Mouse (Mus musculus): ENCODE measurements around the gene Sumo3.

Gene Sumo3

DNA sequence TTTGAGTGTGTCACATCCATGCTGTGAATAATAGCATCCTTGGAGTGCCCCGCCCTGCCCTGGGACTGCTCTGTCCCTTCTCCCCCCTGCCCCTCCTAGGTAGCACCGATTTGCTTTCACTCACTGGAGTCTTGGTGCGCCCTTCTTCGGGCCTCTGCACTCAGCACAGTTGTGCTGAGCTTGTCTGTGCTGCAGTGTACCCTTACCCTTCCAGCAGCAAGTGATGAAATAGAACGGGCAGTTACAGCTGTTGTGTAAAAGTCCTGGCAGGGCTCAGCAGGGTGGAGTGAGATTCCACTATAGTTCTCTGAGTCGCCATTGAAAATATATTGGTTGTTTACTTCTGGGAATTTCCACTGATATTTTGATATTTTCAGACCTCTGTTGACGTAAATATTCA is 20.1 kb downstream of the Sumo3 start:
- no peak for DNase-seq (ENCODE audit: low spot score in 2 of 2)

DNA sequence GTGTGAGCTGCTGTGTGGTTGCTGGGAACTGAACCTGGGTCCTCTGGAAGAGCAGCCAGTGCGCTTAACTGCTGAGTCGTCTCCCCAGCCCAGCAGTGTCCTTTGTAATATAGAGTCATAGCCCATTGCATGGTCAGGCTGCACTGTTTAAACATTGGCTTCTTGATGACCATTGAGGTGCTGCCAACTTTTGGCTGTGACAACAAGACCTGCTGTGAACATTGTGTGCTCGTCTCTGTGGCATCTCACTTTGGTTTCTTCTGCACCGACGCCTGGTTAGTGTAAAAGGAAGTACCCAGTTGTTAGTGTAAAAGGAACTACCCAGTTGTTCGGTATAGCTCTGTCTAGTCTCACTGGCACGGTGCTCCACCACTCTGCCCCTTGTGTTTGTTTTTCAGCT is 20.7 kb downstream of the Sumo3 start:
- DNase-seq (ENCODE audit: low spot score in 2 of 2): no peak

DNA sequence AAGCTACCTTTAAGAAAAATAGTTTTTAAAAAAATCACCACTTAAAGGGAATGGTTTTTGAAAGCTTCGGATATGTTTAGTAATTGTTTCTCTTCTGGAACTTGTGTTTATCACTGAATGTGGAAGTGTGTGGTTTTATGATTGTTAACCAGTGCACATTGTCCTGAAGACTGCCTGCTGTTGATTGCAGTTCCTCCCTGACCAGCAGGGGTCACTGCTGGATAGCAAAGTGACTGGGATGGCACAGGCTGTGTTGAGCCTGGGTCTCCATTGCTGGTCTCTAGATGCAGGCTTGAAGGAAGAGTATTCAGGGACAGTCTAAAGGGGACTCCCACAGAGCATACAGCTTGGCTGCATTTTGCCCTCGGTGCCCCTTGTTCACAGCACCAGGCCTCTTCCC is 21.6 kb downstream of the Sumo3 start:
- peak; percentile 75 to 83 for DNase-seq (ENCODE audit: low spot score in 2 of 2)

DNA sequence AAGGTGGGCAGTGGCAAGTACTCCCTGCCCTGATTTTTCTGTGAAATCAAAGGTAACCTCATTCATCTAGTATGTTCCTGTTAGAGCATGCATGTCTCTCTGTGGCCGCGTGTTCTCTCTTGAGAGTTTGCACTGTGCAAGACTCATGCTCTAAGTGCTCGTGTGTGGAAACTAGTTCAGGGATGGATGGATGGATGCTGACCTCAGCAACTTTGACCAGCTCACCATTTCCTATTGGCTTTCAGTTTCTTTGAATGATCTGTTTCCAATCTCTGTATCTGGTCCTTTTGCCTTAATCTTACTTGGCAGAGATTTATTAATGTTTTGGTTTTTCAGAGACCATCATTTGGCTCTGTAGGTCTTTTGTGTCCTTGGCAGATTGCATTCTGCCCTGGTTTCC is 23.3 kb downstream of the Sumo3 start:
- no peak for DNase-seq (ENCODE audit: low spot score in 2 of 2)

DNA sequence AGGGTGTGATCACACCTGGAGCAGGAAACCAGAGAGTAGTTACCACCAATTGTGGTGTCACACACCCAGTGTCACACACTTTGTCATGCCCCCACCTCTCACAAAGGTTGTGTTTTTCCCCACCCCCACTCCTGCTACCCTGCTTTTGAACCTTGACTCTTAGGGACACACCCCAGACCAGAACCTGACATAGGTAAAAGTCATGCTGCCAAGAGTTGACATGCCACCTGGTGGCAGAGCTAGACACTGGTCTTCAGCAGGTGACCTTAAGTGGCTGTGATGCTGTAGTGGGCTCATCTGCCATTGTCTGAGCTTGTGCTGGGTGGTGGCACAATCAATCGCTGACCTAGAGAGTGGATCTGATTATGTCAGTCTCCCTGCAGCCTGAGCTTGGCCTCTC is 24.1 kb downstream of the Sumo3 start:
- no peak for DNase-seq (ENCODE audit: low spot score in 2 of 2)

DNA sequence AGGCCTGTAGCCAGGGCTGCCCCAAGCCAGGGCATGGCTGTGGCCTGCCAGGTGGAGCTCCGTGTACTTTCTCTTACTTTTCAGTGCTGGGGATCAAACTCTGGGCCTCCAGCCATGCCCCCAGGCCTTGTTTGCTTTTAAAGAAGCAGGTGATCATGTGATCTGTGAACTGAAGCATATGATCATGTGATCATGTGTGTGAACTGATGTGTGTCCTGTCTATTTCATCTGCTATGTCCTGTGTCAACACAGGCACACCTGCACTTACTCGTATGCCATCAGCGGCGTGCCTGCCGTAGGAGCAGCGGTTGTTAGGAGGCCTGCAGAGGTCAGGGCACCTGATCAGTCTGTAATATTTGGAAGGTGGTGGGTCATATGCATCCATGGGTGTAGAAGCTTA is 28.1 kb downstream of the Sumo3 start:
- no peak for DNase-seq (ENCODE audit: low spot score in 2 of 2)

DNA sequence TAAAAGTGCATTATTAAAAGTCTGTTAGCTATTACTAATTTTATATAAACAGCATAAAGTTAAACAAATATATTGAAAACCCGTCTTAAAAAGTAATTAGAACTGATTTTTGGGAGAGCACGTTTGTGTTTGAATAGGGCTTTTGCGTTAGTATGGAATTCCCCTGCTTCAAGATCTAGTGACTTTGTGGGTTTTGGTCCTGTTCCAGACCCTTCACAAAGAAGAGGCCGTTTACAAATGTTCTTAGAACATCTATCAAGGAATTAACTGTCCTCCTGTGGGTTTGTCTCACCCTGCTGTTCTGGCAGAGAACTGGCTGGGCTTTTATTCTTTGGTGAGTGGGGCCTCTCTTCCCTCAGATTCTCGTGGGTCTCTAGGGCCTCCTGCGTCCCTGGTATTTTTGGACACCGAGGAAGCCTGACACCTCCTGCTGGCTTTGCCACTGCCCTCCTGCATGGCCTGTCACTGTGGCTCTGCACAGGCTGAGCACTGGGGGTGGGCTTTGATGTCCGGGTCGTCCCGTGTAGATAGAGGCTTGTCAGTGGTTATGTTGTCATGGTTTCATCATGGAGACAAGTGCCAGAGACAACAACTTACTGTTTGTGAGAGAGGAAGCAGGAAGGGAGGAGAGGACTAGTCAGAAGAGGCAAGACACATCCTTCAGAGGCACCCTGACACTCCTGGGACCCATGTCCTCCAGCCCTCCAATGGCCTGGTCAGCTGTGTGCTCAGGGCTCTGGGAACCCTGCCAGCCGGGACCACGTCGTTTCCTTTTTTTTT is 28.7 kb downstream of the Sumo3 start:
- DNase-seq (ENCODE audit: low spot score in 2 of 2): no peak

DNA sequence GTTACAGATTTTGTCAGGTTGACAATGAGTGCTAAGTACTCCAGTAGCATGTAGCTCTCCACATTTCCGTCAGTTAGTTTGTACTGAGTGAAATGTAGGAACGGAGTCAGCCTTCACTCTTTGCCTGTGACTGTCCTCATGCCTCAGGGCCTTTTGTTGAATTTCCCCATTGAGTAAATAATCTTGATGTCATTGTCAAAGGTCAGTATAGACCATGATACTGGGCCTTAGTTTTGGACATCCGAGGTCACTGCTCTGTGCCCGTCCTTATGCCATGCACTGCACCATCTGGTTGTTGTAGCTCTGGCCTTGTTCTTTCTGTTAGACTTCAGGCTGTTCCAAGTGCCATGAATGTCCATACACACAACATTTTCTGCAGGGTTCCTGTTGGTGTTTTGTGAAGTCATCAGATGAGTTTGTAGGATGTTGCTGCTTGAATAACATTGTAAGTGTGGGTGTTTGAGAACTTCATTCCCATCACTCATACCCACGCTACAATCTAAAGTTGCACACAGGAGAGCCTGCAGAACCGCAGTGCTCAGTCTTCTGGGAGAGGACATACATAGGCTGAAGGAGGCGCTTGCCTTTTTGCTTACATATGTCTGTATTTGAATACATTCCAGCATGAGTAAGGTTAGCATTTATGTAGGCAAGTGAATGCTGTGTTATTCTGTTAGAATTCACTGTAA is 30.5 kb downstream of the Sumo3 start:
- DNase-seq (ENCODE audit: low spot score in 2 of 2): no peak

DNA sequence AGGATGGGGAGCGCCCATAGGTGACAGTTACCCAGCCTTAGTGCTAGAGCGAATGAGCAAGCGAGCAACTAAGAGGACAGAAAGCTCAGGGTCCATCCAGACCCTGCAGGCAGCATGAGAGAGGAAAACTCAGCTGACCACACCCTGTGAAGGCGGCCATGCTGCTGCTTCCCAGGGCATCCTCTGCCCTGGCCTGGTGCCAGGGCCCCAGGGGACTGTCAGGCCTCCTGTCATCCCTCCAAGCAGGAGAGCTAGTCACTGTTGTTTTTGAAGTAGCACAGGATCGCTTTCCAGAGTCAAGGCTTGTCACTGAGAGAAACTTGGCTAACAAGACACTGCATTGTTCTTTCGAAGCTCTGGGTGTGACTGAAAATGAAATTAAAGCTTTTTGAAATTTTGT is 33.1 kb downstream of the Sumo3 start:
- no peak for DNase-seq (ENCODE audit: low spot score in 2 of 2)

DNA sequence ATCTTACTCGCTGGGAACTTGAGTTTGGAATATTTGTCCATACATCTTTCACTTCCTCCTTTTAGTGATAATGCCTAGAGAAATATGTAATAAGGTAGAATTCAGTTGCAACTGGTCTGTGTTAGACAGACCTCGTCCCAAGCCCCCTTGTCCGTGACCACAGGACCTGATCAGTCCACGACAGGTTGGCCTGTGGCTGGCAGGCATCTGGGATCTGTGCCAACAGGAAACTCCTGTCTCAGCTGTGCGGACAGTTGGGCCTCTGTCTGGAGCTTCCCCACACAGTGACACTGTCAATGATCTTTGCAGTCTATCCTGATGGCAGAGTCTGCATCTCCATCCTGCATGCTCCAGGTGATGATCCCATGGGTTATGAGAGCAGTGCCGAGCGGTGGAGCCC is 37.3 kb downstream of the Sumo3 start:
- DNase-seq (ENCODE audit: low spot score in 2 of 2): no peak

DNA sequence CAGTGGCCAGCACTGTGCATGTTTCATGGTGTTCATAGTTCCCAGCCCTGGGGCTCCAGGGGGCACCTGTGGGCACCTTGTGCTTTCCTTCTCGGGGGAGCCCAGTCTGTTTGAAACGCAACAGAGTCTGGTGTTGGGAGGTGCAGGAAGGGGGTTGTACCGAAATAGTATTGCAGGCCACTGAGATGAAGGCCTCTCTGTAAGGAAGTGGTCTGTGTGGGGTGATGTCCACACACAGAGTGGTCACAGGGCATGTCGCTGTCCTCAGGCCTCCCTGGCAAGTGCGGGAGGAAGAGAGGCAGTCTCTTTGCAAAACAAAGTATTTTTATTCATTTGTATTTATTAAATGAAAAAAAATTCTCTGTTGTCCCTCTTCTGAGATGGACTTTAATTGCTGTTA is 39.7 kb downstream of the Sumo3 start:
- DNase-seq (ENCODE audit: low spot score in 2 of 2): no peak

DNA sequence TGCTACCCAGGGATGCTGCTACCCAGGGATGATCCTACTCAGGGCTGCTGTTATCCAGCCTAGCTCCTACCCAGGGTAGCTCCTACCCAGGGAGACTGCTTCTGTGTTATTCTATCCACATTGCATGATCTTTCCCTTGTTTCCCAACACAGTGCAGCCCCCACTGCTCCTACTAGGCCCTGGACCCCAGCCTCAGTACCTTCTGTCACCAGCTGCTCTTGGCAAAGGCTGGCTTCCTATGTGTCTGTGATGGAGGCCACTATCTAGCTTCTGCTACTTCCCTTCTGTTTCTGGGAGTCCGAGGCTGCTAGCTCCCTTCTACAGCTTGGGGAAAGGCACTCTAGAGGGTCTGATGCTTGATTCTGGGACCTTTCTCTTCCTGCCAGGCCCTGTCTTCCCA is 41.6 kb downstream of the Sumo3 start:
- no peak for DNase-seq (ENCODE audit: low spot score in 2 of 2)

DNA sequence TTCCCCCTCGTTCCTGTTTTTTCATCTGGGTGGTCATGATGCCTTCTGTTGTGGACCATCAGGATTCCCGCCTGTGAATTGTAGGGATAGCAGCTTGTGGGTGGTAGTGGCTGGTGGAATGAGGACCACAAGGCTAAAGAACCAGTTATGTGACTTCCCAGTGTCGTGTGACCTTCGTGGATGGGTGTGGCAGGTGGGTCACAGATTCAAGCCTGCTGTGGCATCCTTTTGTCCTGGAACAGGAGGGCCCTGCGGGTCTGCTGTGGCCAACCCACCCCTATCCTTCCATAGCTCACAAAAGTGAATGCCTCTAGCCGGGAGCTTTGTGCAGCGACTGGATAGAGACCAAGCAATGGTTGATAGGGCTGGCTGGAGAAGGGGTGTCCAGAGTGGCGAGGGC is 42.0 kb downstream of the Sumo3 start:
- DNase-seq (ENCODE audit: low spot score in 2 of 2): no peak

DNA sequence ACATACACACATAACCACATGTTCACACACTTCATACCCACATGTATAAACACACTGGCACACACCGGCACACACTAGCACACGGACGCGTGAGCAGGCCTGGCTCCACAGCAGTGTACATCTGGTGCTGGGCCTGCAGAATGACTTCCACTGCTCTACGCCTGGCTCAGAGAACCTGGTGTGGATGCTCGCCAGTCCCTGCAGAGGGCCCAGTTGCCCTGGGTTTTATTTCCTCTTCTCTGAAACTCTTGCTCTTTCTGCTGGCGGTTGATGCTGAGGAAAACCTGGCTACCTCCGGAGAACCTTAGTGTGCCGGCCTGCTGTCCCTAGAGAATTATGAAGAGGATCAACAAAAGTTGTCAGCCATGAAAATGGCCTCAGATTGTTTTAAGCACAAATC is 46.1 kb downstream of the Sumo3 start:
- no peak for DNase-seq (ENCODE audit: low spot score in 2 of 2)

DNA sequence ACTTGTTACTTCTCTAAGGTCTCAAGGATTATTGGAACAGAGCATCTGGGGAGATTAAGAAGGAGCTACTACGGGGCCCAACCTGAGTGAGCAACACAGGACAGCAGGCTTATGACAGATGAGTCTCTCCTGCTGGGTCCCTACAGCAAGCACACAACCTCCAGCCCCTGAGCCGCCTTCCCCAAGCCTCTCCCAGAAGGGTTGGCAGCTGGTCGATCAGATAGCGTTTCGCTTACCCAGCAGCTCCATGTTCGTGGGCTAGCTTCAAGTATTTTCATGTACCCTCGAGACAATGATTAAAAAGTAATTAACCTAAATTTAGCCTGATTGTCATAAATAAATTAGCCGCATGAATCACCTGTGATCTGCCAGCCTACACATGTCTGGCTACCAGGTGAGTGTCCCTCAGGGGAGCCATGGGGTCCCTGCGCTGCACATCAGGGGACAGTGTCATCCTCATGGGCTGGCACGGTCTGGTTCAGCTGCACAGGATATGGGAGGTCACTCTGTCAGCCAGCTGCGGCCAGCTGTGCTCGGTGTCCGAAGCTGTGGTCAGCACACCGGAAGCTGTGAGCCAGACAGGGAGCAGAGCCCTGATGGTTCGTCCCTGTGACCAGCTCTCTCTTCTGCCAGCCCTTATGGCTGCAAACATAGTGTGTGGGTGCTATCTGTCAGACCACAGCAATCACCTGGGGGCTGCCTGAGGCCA is 52.5 kb downstream of the Sumo3 start:
- no peak for DNase-seq (ENCODE audit: low spot score in 2 of 2)

DNA sequence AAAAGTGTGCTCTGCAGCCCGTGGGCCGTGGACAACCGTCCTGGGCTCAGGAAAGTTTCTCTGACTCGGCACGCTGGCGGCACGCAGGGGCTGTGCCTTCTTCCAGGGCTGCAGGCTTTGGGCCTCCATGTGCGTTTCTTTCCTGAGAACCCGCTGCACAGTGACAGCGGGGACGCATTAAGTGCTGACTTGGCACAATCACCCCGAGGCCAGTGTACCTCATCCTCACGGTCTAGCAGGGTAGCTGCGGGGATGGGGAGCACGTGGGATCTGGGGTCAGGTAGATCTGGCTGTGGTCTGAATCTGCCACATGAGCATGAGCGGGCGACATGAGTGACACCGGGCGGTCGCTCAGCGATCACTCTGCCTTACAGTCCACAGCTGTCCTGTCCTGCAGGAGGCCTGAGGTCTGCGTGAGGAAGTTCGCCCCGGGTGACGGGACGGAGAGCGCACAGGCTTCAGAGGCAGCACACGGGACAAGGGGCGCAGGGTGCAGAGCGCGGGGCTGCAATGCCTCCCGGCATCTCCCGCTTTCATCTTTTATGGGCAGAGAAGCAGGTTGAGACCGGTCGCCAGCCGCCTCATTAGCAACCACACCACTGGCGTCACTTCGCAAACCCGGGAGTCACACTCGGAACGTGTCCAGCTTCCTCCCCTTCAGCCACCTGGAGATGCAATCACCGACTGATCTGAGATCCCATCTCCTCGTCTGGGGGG is 58.2 kb downstream of the Sumo3 start:
- no peak for DNase-seq (ENCODE audit: low spot score in 2 of 2)

DNA sequence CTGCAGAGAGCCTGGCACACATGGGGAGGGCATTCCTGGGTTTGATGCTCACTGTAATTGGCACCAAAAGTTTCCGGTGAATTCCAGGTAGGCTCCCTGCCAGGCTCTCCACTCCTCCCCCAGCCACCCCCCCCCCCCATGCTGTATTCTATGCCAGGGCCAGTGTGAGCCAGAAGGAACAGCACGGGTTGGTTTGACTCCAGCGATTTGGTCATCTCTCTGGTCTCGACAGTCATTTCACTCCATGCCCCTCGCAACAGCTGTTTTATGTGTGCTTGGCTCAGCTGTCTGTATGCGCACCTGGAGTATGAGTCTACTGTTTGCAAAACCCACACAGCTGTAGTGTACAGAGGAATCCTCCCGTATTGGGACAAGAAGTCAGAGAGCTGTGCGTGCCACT is 60.4 kb downstream of the Sumo3 start:
- DNase-seq (ENCODE audit: low spot score in 2 of 2): no peak

DNA sequence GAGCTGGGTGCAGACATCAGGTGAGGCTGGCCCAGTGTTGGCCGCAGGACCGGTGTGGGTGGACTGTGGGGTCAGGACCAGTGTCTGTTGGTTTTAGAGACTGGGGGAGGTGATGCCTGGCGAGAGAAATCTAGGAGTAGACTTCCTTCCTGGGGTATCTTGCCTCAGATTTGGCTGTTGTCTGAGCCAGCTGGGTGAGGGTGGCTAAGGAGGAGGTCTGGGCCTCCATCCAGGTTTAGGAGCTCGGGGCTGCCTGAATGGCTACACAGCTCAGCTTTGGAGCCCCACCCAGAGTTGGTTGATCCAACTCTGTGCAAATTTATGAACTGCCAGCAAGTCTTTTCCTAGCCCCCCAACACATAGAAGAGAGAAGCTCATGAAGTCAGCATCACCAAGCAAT is 61.5 kb downstream of the Sumo3 start:
- no peak for DNase-seq (ENCODE audit: low spot score in 2 of 2)
